Comparison of ENCODE assay signal across 10 mouse cellular contexts in genomic region chr15:81066976-81067375, GRCm38 (mm10).
DNase-seq lines count a peak whose midpoint lies in the region; ATAC-seq and TF ChIP-seq lines count a peak whose summit lies in the region.
"Had no signal": no experiment of that assay in that cellular context is flagged by ENCODE, and none has a peak within 500 bp of the region (broad histone marks: within the 10 kb centered on the region; RNA-seq: fewer than 3 reads in every experiment).

No protein-coding gene starts in this region.

- H3K4me3 ChIP-seq in midbrain, postnatal 0 days (ENCODE audit: low read depth, low read length), result no peak overlapping the region
- H3K4me3 ChIP-seq: embryonic facial prominence, embryonic 13.5 days had no signal

- no peak overlapping the region for H3K27ac ChIP-seq in midbrain, postnatal 0 days (ENCODE audit: low read depth, low read length)
- H3K27ac ChIP-seq: embryonic facial prominence, embryonic 13.5 days had no signal

- H3K36me3 ChIP-seq in midbrain, postnatal 0 days (ENCODE audit: insufficient read depth, low read length), result no peaks in the 10 kb centered on the region
- H3K36me3 ChIP-seq: embryonic facial prominence, embryonic 13.5 days had no signal

- no peak for TF ChIP-seq CTCF in midbrain, postnatal 0 days (IDR thresholded peaks at IDR 0.05)

- WGBS in midbrain, postnatal 0 days, result 77% methylated on average over 5 of the region's 5 CpGs

- no peak for ATAC-seq in midbrain, postnatal 0 days (ENCODE audit: low FRiP score)

- H3K9ac ChIP-seq in midbrain, postnatal 0 days (replicated peaks; ENCODE audit: low read length, poor library complexity, severe bottlenecking), result no peak overlapping the region
- H3K9ac ChIP-seq: embryonic facial prominence, embryonic 13.5 days had no signal

- intact Hi-C loops in heart, postnatal 14 days (cut with DNase I), result no loop called here

- no peaks in the 10 kb centered on the region for H3K9me3 ChIP-seq in midbrain, postnatal 0 days (ENCODE audit: low read length)
- H3K9me3 ChIP-seq: embryonic facial prominence, embryonic 13.5 days had no signal

- no peak overlapping the region for H3K4me2 ChIP-seq in midbrain, postnatal 0 days (ENCODE audit: low read depth, low read length, poor library complexity, severe bottlenecking)
- H3K4me2 ChIP-seq: embryonic facial prominence, embryonic 13.5 days had no signal

- no peaks in the 10 kb centered on the region for H3K27me3 ChIP-seq in midbrain, postnatal 0 days (ENCODE audit: insufficient read depth, low read length)
- H3K27me3 ChIP-seq: embryonic facial prominence, embryonic 13.5 days had no signal

- peak; percentile 32 for DNase-seq in cerebellum, adult 11 months
- no peak for DNase-seq in cerebellum, postnatal 4 days (ENCODE audit: low spot score in 2 of 2)
- peak; percentile 5 to 32 for DNase-seq in urinary bladder, postnatal 36 days (ENCODE audit: low spot score in 2 of 2)
- no peak for DNase-seq in urinary bladder, postnatal 14 days (ENCODE audit: low spot score)
- peak; percentile 46 to 47 for DNase-seq in heart, postnatal 14 days
- DNase-seq in telencephalon, adult 2 months (ENCODE audit: low read depth, low spot score), result peak; percentile 61
- DNase-seq in midbrain, postnatal 0 days (ENCODE audit: low spot score), result no peak
- DNase-seq in MN1 (ENCODE audit: low spot score), result no peak
- DNase-seq: kidney, adult 8-10 months had no signal

- H3K4me1 ChIP-seq in midbrain, postnatal 0 days (ENCODE audit: insufficient read depth, low read length), result peaks cover 4% of the 10 kb centered on the region; the same call in 1 of the 2 replicates

Comparison
In these comparisons a context has a peak if more than half of its experiments do, and no peak if none do; other contexts are left out.
1. DNase-seq: peak in cerebellum, adult 11 months (single experiment), urinary bladder, postnatal 36 days (2 of 2), heart, postnatal 14 days (2 of 2) and telencephalon, adult 2 months (single experiment); none in cerebellum, postnatal 4 days (0 of 2), urinary bladder, postnatal 14 days (single experiment), midbrain, postnatal 0 days (single experiment) and MN1 (single experiment).